Mouse (Mus musculus): ENCODE results near the gene Lysmd1. TPM values are rescaled to one million over a fixed set of nuclear protein-coding genes. Genes with fewer than 3 reads are reported as not detected.

Gene Lysmd1
- polyA plus RNA-seq, 1 experiment from 2014 or later = 31.4 TPM

DNA sequence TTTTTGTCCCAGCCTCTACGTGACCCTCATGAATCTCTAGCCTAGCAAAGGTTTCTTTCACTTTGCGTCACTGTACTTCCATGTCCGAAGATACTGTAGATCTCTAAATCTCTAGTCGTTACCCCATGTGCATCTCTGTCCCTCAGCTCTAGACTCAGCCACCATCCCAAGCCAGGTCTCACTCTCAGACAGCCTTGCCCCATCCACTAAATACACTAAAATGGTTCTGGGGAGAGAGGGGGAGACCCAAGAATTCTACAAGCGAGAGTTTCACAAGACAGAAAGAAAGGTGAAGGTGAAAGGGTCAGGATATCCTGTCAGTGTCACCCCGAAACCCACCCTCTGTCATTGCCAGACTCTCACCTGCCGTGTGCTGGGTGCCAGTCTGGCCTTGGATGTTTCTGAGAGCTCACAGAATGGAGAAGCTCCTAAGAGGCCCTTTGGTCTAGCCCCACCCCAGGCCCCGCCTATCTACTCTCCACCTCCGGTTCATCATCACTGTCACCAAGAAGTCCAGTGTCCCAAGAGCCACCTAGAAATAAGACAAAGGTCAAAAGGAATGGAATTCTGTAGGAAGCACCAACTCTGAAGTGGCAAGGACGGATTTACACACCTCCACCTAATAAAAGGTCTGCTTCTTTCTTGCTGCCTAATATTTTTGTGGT, 8.2 kb downstream of the Lysmd1 start, which contains the start of gene Tnfaip8l2:
Tnfaip8l2 (minus strand) TSS at position 409 of the 665 bp plus-strand sequence.
- no peak for DNase-seq (ENCODE audit: low spot score)
- 85% methylated on average over 10 of the region's 10 CpGs for WGBS
- Histone ChIP-seq H3K4me2 (ENCODE audit: low read length) (no peak within 1 kb of the TSS), H3K4me1 (ENCODE audit: control insufficient read depth, insufficient read depth, low read length) (no peaks in the 10 kb centered on the region), H3K4me3 (ENCODE audit: low read depth, low read length) (no peak within 1 kb of the TSS), H3K9me3 (replicated peaks; ENCODE audit: control insufficient read depth, low read length) (no peaks in the 10 kb centered on the region), H3K27me3 (replicated peaks; ENCODE audit: control insufficient read depth, insufficient read depth, low read length) (no peaks in the 10 kb centered on the region), H3K27ac (ENCODE audit: low read depth, low read length) (no peak within 1 kb of the TSS), H3K36me3 (ENCODE audit: control insufficient read depth, insufficient read depth, low read length) (peaks cover 19% of the 10 kb centered on the region), H3K9ac (ENCODE audit: low read length) (no peak within 1 kb of the TSS)
- no peak for ATAC-seq

DNA sequence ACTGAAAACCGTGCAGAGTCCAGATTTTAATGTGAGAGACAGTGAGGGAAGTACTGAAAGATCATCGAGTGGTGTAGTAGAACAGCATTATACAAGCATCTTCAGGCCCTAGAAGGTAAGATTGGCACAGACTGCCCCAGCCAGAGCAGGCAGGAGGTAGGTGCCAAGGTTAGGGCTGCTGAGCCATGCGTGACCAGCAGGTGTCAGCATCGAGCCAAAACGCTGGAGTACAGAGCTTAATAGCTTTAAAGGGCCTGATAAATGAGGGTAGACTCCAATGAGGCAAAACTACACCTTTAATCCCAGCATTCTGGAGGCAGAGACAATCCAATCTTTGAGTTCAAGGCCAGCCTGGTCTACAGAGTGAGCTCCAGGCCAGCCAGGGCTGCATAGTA, 8.7 kb downstream of the Lysmd1 start:
- DNase-seq (ENCODE audit: low spot score) (peak; percentile 86), ATAC-seq (peak; percentile 85)
- 9% methylated on average over 5 of the region's 5 CpGs for WGBS
- Histone ChIP-seq H3K4me2 (ENCODE audit: low read length) (no peak overlapping the region), H3K4me1 (ENCODE audit: control insufficient read depth, insufficient read depth, low read length) (no peaks in the 10 kb centered on the region), H3K9ac (ENCODE audit: low read length) (no peak overlapping the region), H3K36me3 (ENCODE audit: control insufficient read depth, insufficient read depth, low read length) (peaks cover 19% of the 10 kb centered on the region), H3K9me3 (replicated peaks; ENCODE audit: control insufficient read depth, low read length) (no peaks in the 10 kb centered on the region), H3K4me3 (ENCODE audit: low read depth, low read length) (no peak overlapping the region), H3K27me3 (replicated peaks; ENCODE audit: control insufficient read depth, insufficient read depth, low read length) (no peaks in the 10 kb centered on the region), H3K27ac (ENCODE audit: low read depth, low read length) (no peak overlapping the region)

DNA sequence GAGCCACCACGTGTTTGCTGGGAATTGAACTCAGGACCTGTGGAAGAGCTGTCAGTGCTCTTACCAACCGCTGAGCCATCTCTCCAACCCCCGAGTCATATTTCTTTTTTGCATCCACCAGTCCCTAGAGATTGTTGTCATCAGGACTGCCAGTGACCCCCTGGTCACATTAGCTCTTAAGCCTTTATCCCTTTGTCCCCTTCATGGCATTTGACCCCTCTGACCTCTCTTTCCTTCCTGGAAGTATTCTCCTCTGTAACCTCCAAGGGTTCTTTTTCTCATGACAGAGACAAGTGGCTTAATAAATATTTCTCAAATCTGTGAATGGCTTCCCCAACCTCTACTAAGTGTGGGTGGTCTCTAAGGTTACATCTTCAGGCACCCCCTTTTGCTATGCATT, 14.0 kb downstream of the Lysmd1 start:
- 57% methylated on average over 3 of the region's 3 CpGs for WGBS
- H3K4me2 ChIP-seq (ENCODE audit: low read length) = no peak overlapping the region

DNA sequence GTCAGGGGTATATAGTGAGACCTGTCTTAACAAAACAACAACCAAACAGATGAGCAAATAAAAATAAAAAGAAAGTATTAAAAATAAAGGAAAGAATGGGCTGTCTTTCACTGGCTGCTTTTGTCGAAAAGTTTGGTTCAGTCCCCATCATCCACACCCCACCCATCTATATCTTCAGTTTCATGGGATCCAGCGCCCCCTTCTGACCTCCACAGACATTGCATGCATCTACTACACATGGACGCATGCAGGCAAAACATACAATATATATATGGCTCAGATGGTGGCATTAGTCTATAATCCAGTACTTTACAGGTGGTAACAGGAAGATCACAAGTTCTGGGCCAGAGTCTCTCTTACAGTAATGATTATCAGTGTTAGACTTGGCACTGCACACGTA, 20.0 kb downstream of the Lysmd1 start:
- ATAC-seq (no peak), DNase-seq (ENCODE audit: low spot score) (no peak)
- H3K27ac ChIP-seq (ENCODE audit: low read depth, low read length) = no peak overlapping the region
- H3K9me3 ChIP-seq (replicated peaks; ENCODE audit: control insufficient read depth, low read length) = no peaks in the 10 kb centered on the region
- WGBS = 49% methylated on average over 4 of the region's 4 CpGs
- no peaks in the 10 kb centered on the region for H3K36me3 ChIP-seq (ENCODE audit: control insufficient read depth, insufficient read depth, low read length)
- no peaks in the 10 kb centered on the region for H3K27me3 ChIP-seq (replicated peaks; ENCODE audit: control insufficient read depth, insufficient read depth, low read length)
- H3K9ac ChIP-seq (ENCODE audit: low read length) = no peak overlapping the region
- H3K4me1 ChIP-seq (ENCODE audit: control insufficient read depth, insufficient read depth, low read length) = no peaks in the 10 kb centered on the region
- no peak overlapping the region for H3K4me3 ChIP-seq (ENCODE audit: low read depth, low read length)
- no peak overlapping the region for H3K4me2 ChIP-seq (ENCODE audit: low read length)

More for the DNA sequence above, 14.0 kb downstream of the Lysmd1 start:
- H3K27me3 ChIP-seq (replicated peaks; ENCODE audit: control insufficient read depth, insufficient read depth, low read length) = no peaks in the 10 kb centered on the region
- H3K27ac ChIP-seq (ENCODE audit: low read depth, low read length) = no peak overlapping the region
- no peaks in the 10 kb centered on the region for H3K9me3 ChIP-seq (replicated peaks; ENCODE audit: control insufficient read depth, low read length)
- H3K4me1 ChIP-seq (ENCODE audit: control insufficient read depth, insufficient read depth, low read length) = no peaks in the 10 kb centered on the region
- no peak overlapping the region for H3K9ac ChIP-seq (ENCODE audit: low read length)
- no peak for DNase-seq (ENCODE audit: low spot score)
- no peaks in the 10 kb centered on the region for H3K36me3 ChIP-seq (ENCODE audit: control insufficient read depth, insufficient read depth, low read length)
- H3K4me3 ChIP-seq (ENCODE audit: low read depth, low read length) = no peak overlapping the region
- no peak for ATAC-seq

DNA sequence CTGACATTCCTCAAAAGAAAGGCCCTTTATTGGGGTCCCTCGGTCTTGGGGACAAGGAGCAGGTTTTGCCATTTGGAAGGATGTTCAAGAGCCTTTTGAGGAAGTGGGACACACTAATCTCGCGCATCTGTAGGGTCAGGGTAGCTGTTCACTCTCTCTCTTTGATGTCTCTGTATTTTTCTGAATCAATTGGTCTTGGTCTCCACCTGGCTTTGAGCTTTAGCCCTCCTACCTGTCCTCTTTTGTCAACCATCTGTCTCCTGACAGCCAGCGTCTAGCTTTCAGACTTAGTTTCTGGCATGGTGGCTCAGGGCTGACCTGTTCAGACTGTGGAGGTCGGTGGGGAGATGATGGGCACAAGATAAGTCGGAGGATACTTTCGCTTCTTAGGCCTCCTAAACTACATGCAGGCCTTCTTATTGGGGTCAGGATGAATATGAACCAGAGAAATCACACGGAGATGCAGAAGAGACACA, 25.7 kb downstream of the Lysmd1 start:
- peak overlapping the region; percentile 85 for H3K4me3 ChIP-seq (ENCODE audit: low read depth, low read length)
- peak overlapping the region; percentile 77 for H3K4me2 ChIP-seq (ENCODE audit: low read length)
- H3K27me3 ChIP-seq (replicated peaks; ENCODE audit: control insufficient read depth, insufficient read depth, low read length) = no peaks in the 10 kb centered on the region
- peaks cover 24% of the 10 kb centered on the region for H3K4me1 ChIP-seq (ENCODE audit: control insufficient read depth, insufficient read depth, low read length)
- H3K27ac ChIP-seq (ENCODE audit: low read depth, low read length) = no peak overlapping the region; the same call in 1 of the 2 replicates
- DNase-seq (ENCODE audit: low spot score) = no peak
- 13% methylated on average over 8 of the region's 8 CpGs for WGBS
- no peak for ATAC-seq
- H3K9me3 ChIP-seq (replicated peaks; ENCODE audit: control insufficient read depth, low read length) = no peaks in the 10 kb centered on the region
- peaks cover 4% of the 10 kb centered on the region for H3K36me3 ChIP-seq (ENCODE audit: control insufficient read depth, insufficient read depth, low read length)
- H3K9ac ChIP-seq (ENCODE audit: low read length) = peak overlapping the region; percentile 90

DNA sequence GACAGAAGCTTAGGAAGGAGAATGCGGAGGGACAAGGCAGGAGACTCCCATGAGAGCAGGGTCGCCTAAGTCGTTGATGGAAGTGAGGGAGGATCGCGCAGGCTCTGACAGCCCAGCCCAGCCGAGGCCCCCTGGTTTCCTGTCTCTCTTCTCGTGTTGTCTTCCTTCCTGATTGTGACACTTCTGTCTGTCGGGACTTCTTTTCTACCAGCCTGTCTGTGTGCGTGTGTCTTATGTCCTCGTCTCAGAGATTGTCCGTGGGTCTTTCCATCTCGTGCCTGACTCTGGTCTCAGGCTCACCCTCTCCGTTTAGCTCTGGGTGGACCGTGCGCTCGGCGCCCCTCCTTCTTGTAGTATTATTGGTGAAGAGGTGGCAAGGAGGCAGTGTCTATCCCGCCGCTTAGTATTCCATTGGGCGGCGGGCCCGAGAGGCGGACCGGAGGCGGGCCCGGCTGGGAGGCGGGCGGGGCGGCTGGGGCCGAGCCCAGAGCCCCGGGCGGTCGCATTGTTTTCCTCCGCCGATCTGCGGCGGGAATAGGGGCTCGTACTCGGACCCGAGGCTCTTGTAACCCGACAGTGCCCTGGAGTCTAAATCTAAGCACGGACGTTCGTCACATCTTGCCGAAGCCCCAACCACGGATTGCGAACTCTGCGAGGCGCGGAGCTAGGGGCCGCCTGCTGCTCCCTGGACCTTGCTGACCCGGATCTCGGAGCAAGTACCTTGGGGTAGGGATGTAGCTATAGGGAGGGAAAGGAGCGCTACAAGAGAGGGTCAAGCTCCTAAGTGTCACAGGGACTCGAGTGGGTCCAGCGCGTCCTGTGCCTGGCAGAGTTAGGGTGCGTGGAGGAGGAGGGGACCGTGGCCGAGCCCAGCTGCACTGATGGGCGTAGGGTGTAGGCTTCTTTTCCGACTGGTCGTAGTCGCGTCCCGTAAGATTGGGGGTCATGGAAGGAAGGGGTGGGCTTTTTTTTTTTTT, 26.4 kb downstream of the Lysmd1 start, which contains the start of gene Sema6c:
Sema6c (plus strand) TSS at position 471 of the 977 bp plus-strand sequence.
- peak within 1 kb of the TSS; percentile 77 for H3K4me2 ChIP-seq (ENCODE audit: low read length)
- ATAC-seq (peak; percentile 97), DNase-seq (ENCODE audit: low spot score) (peak; percentile 95)
- peaks cover 24% of the 10 kb centered on the region for H3K4me1 ChIP-seq (ENCODE audit: control insufficient read depth, insufficient read depth, low read length)
- H3K9ac ChIP-seq (ENCODE audit: low read length) = peak within 1 kb of the TSS; percentile 90
- WGBS = under 1% methylated on average over 66 of the region's 66 CpGs
- no peaks in the 10 kb centered on the region for H3K27me3 ChIP-seq (replicated peaks; ENCODE audit: control insufficient read depth, insufficient read depth, low read length)
- H3K27ac ChIP-seq (ENCODE audit: low read depth, low read length) = peak within 1 kb of the TSS; percentile 77
- peak within 1 kb of the TSS; percentile 85 for H3K4me3 ChIP-seq (ENCODE audit: low read depth, low read length)
- peaks cover 11% of the 10 kb centered on the region for H3K36me3 ChIP-seq (ENCODE audit: control insufficient read depth, insufficient read depth, low read length)
- no peaks in the 10 kb centered on the region for H3K9me3 ChIP-seq (replicated peaks; ENCODE audit: control insufficient read depth, low read length)

DNA sequence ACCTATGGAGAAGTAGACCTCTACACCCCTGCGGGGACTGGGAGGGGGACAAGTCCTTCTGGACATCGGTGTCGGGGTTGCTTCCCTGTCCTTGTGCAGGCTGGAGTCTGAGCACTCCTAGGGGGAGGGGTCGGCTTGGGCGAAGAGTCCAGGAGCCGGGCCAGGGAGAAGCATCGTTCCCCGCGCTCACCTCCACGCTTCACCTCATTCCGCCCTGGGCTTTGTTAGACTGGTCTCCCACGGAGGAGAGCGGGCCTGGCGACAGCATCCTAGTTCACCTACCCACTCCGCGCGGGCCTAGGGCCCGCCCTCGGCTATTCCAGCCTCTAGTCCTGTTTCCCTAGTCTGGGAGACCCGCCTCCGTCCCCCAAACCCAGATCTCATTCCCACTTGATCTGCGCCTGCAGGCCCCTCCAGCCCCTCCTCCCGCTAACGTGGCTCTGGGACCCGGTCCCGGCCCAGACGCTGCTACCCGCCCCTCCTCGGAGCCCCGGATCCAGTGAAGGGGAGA, 27.2 kb downstream of the Lysmd1 start:
- Histone ChIP-seq H3K4me1 (ENCODE audit: control insufficient read depth, insufficient read depth, low read length) (peaks cover 24% of the 10 kb centered on the region), H3K4me3 (ENCODE audit: low read depth, low read length) (peak overlapping the region; percentile 85), H3K9me3 (replicated peaks; ENCODE audit: control insufficient read depth, low read length) (no peaks in the 10 kb centered on the region), H3K27me3 (replicated peaks; ENCODE audit: control insufficient read depth, insufficient read depth, low read length) (no peaks in the 10 kb centered on the region), H3K4me2 (ENCODE audit: low read length) (peak overlapping the region; percentile 77), H3K27ac (ENCODE audit: low read depth, low read length) (peak overlapping the region; percentile 72; the same call in 1 of the 2 replicates), H3K9ac (ENCODE audit: low read length) (peak overlapping the region; percentile 90), H3K36me3 (ENCODE audit: control insufficient read depth, insufficient read depth, low read length) (peaks cover 18% of the 10 kb centered on the region)
- WGBS = under 1% methylated on average over 29 of the region's 30 CpGs
- DNase-seq (ENCODE audit: low spot score) (peak; percentile 51), ATAC-seq (peak; percentile 12)

DNA sequence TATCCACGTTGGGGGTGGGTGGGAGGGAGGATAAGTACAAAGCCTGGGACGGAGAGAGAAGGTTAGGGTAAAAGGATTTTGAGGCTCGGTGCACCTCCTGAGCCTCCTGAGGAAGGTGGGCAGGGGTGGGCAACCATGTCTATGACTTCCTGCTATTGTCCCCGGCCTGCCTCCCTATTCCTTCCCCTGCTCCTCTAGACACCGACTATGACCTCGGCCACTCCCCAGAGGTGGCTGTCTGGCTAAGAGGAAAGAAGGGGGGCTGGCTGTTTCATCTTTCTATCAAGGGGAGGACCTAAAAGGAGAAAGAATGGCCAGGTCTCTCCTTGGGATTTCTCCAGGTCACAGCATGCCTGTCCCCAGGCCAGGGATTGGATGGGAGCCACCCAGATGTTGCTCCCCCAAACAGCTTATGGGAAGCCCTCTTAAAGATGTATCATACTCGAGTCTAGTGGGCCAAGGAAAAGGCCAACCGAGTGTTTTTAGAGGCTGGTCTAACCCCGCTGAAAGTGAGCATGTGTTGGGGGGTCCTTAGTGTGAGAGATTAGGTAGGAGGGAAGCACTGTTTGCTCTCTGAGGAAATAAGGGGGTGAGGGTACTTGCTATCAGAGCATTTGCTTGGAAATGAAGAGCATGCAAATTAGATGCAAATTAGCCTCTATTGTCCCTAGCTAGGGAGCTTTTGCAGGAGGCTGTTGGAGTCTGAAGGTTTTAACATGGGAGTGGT, 27.9 kb downstream of the Lysmd1 start:
- peak; percentile 66 for DNase-seq (ENCODE audit: low spot score)
- peak overlapping the region; percentile 77 for H3K4me2 ChIP-seq (ENCODE audit: low read length)
- peak; percentile 4; the same call in 1 of the 2 replicates for ATAC-seq
- H3K9ac ChIP-seq (ENCODE audit: low read length) = peak overlapping the region; percentile 90
- peaks cover 25% of the 10 kb centered on the region for H3K36me3 ChIP-seq (ENCODE audit: control insufficient read depth, insufficient read depth, low read length)
- WGBS = 4% methylated on average over 9 of the region's 9 CpGs
- no peaks in the 10 kb centered on the region for H3K9me3 ChIP-seq (replicated peaks; ENCODE audit: control insufficient read depth, low read length)
- peak overlapping the region; percentile 85 for H3K4me3 ChIP-seq (ENCODE audit: low read depth, low read length)
- no peaks in the 10 kb centered on the region for H3K27me3 ChIP-seq (replicated peaks; ENCODE audit: control insufficient read depth, insufficient read depth, low read length)
- peak overlapping the region; percentile 72 for H3K27ac ChIP-seq (ENCODE audit: low read depth, low read length)
- H3K4me1 ChIP-seq (ENCODE audit: control insufficient read depth, insufficient read depth, low read length) = peaks cover 24% of the 10 kb centered on the region

Measured in forebrain, embryonic 14.5 days (tissue).